Mouse (Mus musculus): ENCODE data around the gene Ess2. TPM values are rescaled to one million over a fixed set of nuclear protein-coding genes. Genes with fewer than 3 reads are reported as not detected.
"Not testable (repeated sequence)": the region's sequence is repeated elsewhere in the genome, so short reads cannot be mapped to it uniquely, and the experiment has no call there.

The Ess2 gene
- total RNA-seq (2014; rRNA removed) = 3.4 and 3.9 TPM in 2 replicates
- 6.0 and 8.7 TPM in 2 replicates for polyA plus RNA-seq (2012; rRNA removed)

DNA sequence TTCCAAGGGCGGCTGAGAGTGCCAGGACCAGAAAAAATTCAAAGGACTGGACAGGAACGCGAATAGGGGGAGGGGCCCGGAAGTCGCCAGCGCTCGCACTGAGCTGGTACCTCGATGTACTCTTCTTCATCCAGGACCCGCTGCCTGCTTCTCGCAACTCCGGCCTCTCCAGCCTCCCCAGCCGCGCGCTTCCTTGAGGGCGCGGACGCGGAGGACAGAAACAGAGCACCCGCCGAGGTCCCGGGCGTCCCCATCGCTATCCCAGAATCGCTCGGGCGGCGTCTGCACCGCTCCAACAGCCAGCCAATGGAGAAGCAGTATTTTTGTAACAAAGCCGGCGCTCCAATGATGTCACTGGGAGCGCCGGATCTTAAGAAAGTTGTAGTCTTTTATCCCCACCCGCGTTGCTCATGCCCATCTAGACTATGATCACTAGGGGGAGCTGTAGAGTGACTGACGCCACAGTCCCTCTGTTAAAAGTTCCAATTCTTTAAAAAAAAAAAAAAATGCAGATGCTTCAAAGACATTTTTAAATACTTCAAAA, at the start of gene Ess2:
Gene Ess2 (minus strand): TSS at position 297 of the 544 bp plus-strand sequence.
- peak; percentile 85 for DNase-seq (ENCODE audit: extremely low read depth, low read depth, low spot score)
- Histone ChIP-seq H3K4me1 (ENCODE audit: control insufficient read depth, insufficient read depth, low read length) (peaks cover 4% of the 10 kb centered on the region; the same call in 1 of the 2 replicates), H3K27ac (replicated peaks; ENCODE audit: insufficient read depth, low read depth, low read length) (peak within 1 kb of the TSS; percentile 76), H3K36me3 (ENCODE audit: control insufficient read depth, insufficient read depth, low read length) (peaks cover 17% of the 10 kb centered on the region), H3K4me3 (ENCODE audit: insufficient read depth, low read depth, low read length) (peak within 1 kb of the TSS; percentile 97), H3K9ac (ENCODE audit: low read depth, low read length) (peak within 1 kb of the TSS; percentile 85), H3K27me3 (ENCODE audit: control insufficient read depth, insufficient read depth, low read length) (peaks cover 11% of the 10 kb centered on the region), H3K79me2 (ENCODE audit: control insufficient read depth, insufficient read depth, low read length) (peaks cover 4% of the 10 kb centered on the region; the same call in 1 of the 2 replicates)
- peak; percentile 64; the same call in 1 of the 2 replicates for TF ChIP-seq CTCF (IDR thresholded peaks at IDR 0.05; ENCODE audit: low read depth, low read length)
- 0 out of 2 replicates have a peak, but pooled peaks have one; percentile 38 for TF ChIP-seq POLR2A (IDR thresholded peaks at IDR 0.05; ENCODE audit: extremely low read depth, insufficient read depth, low read length)
- under 1% methylated on average over 35 of the region's 35 CpGs for WGBS

DNA sequence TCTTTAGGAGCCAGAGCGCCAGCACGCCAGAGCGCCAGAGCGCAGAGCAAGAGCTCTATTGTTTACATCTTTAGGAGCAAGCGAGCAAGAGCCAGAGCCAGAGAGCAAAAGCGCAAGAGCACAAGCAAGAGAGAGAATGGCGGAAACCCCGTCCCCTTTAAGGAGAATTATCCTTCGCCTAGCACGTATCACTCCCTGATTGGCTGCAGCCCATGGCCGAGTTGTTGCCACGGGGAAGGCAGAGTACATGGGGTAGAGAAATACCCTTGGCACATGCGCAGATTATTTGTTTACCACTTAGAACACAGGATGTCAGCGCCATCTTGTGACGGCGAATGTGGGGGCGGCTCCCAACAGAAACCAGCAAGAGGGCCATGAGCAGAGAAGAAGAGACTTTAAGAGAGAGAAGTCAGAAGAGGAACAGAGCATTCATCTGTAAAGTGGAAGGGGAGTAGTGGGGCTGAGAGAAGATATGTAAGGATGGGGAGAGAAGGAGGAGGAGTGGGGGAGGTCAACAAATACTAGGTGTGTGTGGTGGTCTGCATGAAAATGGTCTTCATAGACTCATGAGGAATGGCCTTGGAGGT, 45.0 kb upstream of the Ess2 start:
- not testable (repeated sequence) for H3K4me1 ChIP-seq (ENCODE audit: control insufficient read depth, insufficient read depth, low read length); H3K79me2 ChIP-seq (ENCODE audit: control insufficient read depth, insufficient read depth, low read length); H3K27me3 ChIP-seq (ENCODE audit: control insufficient read depth, insufficient read depth, low read length); H3K36me3 ChIP-seq (ENCODE audit: control insufficient read depth, insufficient read depth, low read length); H3K9ac ChIP-seq (ENCODE audit: low read depth, low read length); DNase-seq (ENCODE audit: extremely low read depth, low read depth, low spot score); H3K4me3 ChIP-seq (ENCODE audit: insufficient read depth, low read depth, low read length); H3K27ac ChIP-seq (replicated peaks; ENCODE audit: insufficient read depth, low read depth, low read length)
- whole genome bisulfite sequencing = 96% methylated on average over 17 of the region's 17 CpGs

DNA sequence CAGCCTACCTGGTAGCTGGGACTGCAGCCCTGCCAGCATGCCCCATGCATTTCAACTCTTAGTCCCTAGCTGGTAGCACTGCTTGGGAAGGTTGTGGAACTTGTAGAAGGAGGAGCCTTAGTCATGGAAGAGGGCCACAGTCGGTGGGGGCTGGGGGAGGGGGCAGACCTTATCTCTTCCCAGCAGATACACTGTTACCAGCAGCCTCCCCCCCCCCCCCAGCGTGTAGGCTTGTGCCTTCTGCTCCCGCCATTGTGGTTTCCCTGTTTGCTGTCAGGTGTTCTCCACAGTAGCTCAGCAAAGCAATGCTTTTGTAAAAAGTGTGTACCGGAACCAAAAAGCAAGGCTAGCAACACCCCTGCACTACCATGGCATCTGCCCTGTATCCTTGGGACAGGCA, 40.5 kb upstream of the Ess2 start:
- Histone ChIP-seq H3K27me3 (ENCODE audit: control insufficient read depth, insufficient read depth, low read length) (0 out of 2 replicates have a peak, but pooled peaks cover 2% of the 10 kb centered on the region), H3K27ac (replicated peaks; ENCODE audit: insufficient read depth, low read depth, low read length) (no peak overlapping the region), H3K4me1 (ENCODE audit: control insufficient read depth, insufficient read depth, low read length) (no peaks in the 10 kb centered on the region), H3K36me3 (ENCODE audit: control insufficient read depth, insufficient read depth, low read length) (no peaks in the 10 kb centered on the region), H3K79me2 (ENCODE audit: control insufficient read depth, insufficient read depth, low read length) (no peaks in the 10 kb centered on the region), H3K9ac (ENCODE audit: low read depth, low read length) (no peak overlapping the region), H3K4me3 (ENCODE audit: insufficient read depth, low read depth, low read length) (no peak overlapping the region)
- TF ChIP-seq POLR2A (IDR thresholded peaks at IDR 0.05; ENCODE audit: extremely low read depth, insufficient read depth, low read length) (no peak), CTCF (IDR thresholded peaks at IDR 0.05; ENCODE audit: low read depth, low read length) (no peak)
- 89% methylated on average over 3 of the region's 4 CpGs for whole genome bisulfite sequencing
- DNase-seq (ENCODE audit: extremely low read depth, low read depth, low spot score) = no peak

DNA sequence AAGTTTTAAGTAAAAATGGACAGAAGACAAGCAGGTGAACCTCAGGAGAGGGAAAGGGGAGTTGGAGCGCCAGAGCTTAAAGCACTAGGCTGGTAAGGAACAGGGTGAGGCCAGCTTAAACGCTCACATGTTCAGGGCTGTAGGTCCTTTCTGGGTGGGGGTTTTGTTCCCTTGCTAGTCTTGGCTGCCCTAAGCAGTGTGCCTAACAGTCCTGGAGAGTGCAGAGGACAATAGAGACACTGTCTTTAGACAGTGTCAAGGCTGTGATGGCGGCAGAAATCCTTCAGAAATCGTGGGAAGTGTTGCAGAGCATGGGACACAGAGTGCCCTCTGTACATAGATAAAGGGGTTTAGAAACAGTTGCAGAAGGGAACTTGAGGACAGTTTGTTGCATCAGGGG, 38.9 kb upstream of the Ess2 start:
- H3K36me3 ChIP-seq (ENCODE audit: control insufficient read depth, insufficient read depth, low read length) = no peaks in the 10 kb centered on the region
- H3K4me3 ChIP-seq (ENCODE audit: insufficient read depth, low read depth, low read length) = no peak overlapping the region
- no peak overlapping the region for H3K9ac ChIP-seq (ENCODE audit: low read depth, low read length)
- H3K4me1 ChIP-seq (ENCODE audit: control insufficient read depth, insufficient read depth, low read length) = no peaks in the 10 kb centered on the region
- WGBS = 83% methylated on average over 4 of the region's 4 CpGs
- H3K27me3 ChIP-seq (ENCODE audit: control insufficient read depth, insufficient read depth, low read length) = peaks cover 2% of the 10 kb centered on the region; the same call in 1 of the 2 replicates
- no peaks in the 10 kb centered on the region for H3K79me2 ChIP-seq (ENCODE audit: control insufficient read depth, insufficient read depth, low read length)
- DNase-seq (ENCODE audit: extremely low read depth, low read depth, low spot score) = no peak
- TF ChIP-seq POLR2A (IDR thresholded peaks at IDR 0.05; ENCODE audit: extremely low read depth, insufficient read depth, low read length) (no peak), CTCF (IDR thresholded peaks at IDR 0.05; ENCODE audit: low read depth, low read length) (no peak)
- H3K27ac ChIP-seq (replicated peaks; ENCODE audit: insufficient read depth, low read depth, low read length) = no peak overlapping the region

DNA sequence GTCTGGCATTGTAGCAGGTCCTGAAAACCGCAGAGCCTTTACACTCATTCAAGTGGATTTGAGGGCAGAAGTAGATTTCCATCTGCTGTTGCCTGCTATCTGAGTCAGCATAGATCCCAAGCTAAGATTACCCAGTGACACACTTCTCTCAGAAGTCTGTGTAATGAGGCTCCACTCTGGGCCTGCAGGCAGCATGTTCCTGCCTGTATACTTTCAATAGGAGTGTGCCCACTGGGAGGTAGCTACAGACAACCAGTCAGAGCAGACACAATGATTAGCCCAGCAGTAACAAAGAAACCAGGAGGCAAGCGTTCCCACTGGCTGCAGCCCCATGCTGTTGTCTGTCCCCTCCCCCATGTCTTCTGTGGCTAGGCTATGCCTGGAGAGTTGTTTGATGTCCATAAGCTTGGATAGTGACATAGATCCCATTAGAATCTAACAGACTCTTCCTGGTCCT, 38.3 kb upstream of the Ess2 start:
- Histone ChIP-seq H3K79me2 (ENCODE audit: control insufficient read depth, insufficient read depth, low read length) (no peaks in the 10 kb centered on the region), H3K4me1 (ENCODE audit: control insufficient read depth, insufficient read depth, low read length) (no peaks in the 10 kb centered on the region), H3K27ac (replicated peaks; ENCODE audit: insufficient read depth, low read depth, low read length) (no peak overlapping the region), H3K4me3 (ENCODE audit: insufficient read depth, low read depth, low read length) (no peak overlapping the region), H3K27me3 (ENCODE audit: control insufficient read depth, insufficient read depth, low read length) (peaks cover 2% of the 10 kb centered on the region; the same call in 1 of the 2 replicates), H3K36me3 (ENCODE audit: control insufficient read depth, insufficient read depth, low read length) (no peaks in the 10 kb centered on the region), H3K9ac (ENCODE audit: low read depth, low read length) (no peak overlapping the region)
- WGBS = 62% methylated on average over 2 of the region's 2 CpGs
- TF ChIP-seq CTCF (IDR thresholded peaks at IDR 0.05; ENCODE audit: low read depth, low read length) = no peak
- no peak for TF ChIP-seq POLR2A (IDR thresholded peaks at IDR 0.05; ENCODE audit: extremely low read depth, insufficient read depth, low read length)
- no peak for DNase-seq (ENCODE audit: extremely low read depth, low read depth, low spot score)

Data from liver, adult 2 months (tissue).